Mouse (Mus musculus) MEL (cell line): ENCODE data around the gene 3110082I17Rik.

ENCODE experiments used
- CHD1 ChIP-seq: IDR thresholded peaks from 2 replicates; pipeline ENCODE4 v1.6.1; 2012; ENCODE audit warnings: low read depth, mild to moderate bottlenecking, inconsistent platforms, low read length, improper control_type of control experiment
- CTCF ChIP-seq, 3 experiments: IDR thresholded peaks in 2 of 3; conservative IDR thresholded peaks in 1 of 3; 2 replicates each; pipeline ENCODE4 v1.5.1; 2011 to 2012; ENCODE audit warnings: low read length in 3 of 3, low read depth in 2 of 3, mild to moderate bottlenecking in 2 of 3, improper control_type of control experiment in 1 of 3, inconsistent platforms in 1 of 3, mixed read lengths in 1 of 3, moderate library complexity in 1 of 3; ENCODE audit not compliant: control insufficient read depth in 1 of 3, insufficient read depth in 1 of 3, poor library complexity in 1 of 3, severe bottlenecking in 1 of 3
- EP300 ChIP-seq, 2 experiments: IDR thresholded peaks; 2 replicates each; pipeline ENCODE4 v1.6.1; 2011; ENCODE audit warnings: improper control_type of control experiment in 2 of 2, low read length in 2 of 2, low read depth in 1 of 2, mild to moderate bottlenecking in 1 of 2
- GATA1 ChIP-seq: IDR thresholded peaks from 2 replicates; pipeline ENCODE4 v1.6.1; 2011; ENCODE audit warnings: low read depth, low read length, improper control_type of control experiment
- MAX ChIP-seq: IDR thresholded peaks from 2 replicates; pipeline ENCODE4 v1.6.1; 2011; ENCODE audit warnings: low read length, improper control_type of control experiment
- MAZ ChIP-seq: IDR thresholded peaks from 2 replicates; pipeline ENCODE4 v1.6.1; 2012; ENCODE audit warnings: low read depth, mild to moderate bottlenecking, inconsistent platforms, low read length, improper control_type of control experiment
- MEF2A ChIP-seq: IDR thresholded peaks from 2 replicates; pipeline ENCODE4 v1.6.1; 2014; ENCODE audit warnings: low read depth, mild to moderate bottlenecking, inconsistent platforms, low read length, improper control_type of control experiment; ENCODE audit not compliant: poor library complexity, insufficient replicate concordance, severe bottlenecking; ENCODE audit errors: extremely low read depth
- NRF1 ChIP-seq: IDR thresholded peaks from 2 replicates; pipeline ENCODE4 v1.6.1; 2014; ENCODE audit warnings: low read depth, mild to moderate bottlenecking, inconsistent platforms, low read length, improper control_type of control experiment, moderate library complexity; ENCODE audit not compliant: poor library complexity, insufficient read depth, severe bottlenecking
- POLR2A ChIP-seq, 2 experiments: IDR thresholded peaks; 2 replicates each; pipeline ENCODE4 v1.6.1; 2011 to 2012; ENCODE audit warnings: low read length in 2 of 2, mild to moderate bottlenecking in 2 of 2, control low read depth in 1 of 2, improper control_type of control experiment in 1 of 2, low read depth in 1 of 2, moderate library complexity in 1 of 2; ENCODE audit not compliant: control insufficient read depth in 1 of 2, insufficient read depth in 1 of 2, poor library complexity in 1 of 2

DNA sequence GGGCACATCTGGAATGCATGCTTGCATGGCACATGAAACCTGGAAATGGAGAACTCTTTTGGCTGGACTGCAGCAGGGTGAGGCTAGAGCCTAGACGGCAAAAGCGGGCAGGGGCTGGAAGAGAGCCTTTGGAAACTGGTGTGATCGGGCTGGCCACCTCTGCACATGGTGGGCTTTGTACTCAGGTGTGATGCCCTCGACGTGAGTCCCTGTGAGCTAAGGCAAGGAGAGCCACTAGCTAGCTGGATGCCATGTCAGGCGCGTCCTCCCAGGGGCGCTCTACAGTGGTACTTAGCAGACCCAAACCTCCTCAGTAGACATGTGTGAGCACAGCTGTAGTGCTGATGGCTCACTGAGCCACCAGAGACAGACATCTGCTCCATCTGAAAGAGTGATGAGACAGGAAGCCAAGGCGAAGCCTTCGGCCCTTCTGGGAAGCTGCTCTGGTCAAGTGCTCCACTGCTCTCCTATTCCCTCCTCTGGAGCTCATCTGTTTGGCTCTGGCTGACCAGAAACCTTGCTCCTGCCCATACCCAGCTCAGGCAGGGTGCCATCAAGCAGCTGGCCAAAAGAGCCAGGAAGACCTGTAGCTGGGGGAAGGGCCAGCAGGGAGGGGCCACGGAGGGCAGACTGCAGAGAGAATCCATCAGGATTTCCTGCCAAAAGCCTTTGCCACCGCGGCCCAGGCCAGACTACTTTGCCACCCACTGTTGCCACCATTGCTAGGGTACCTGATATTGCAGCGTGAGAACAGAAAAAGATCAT is 53.0 kb downstream of the 3110082I17Rik start:
- TF ChIP-seq MAX: no peak
- TF ChIP-seq CTCF (IDR thresholded peaks at IDR 0.05 in 2 of 3, conservative IDR thresholded peaks at IDR 0.05 in 1 of 3; ENCODE audit: control insufficient read depth in 1 of 3, insufficient read depth in 1 of 3, low read depth in 2 of 3, low read length in 3 of 3, poor library complexity in 1 of 3, severe bottlenecking in 1 of 3): no peak
- no peak for TF ChIP-seq POLR2A (IDR thresholded peaks at IDR 0.05; ENCODE audit: control insufficient read depth in 1 of 2, insufficient read depth in 1 of 2, low read depth in 1 of 2, low read length in 2 of 2, poor library complexity in 1 of 2)
- no peak for TF ChIP-seq NRF1
- TF ChIP-seq MAZ: no peak
- TF ChIP-seq MEF2A: no peak
- TF ChIP-seq GATA1: no peak
- no peak for TF ChIP-seq CHD1
- TF ChIP-seq EP300 (IDR thresholded peaks at IDR 0.05; ENCODE audit: low read depth in 1 of 2, low read length in 2 of 2): no peak
